Mouse (Mus musculus) lung, postnatal 0 days (tissue): ENCODE measurements at regions not wholly inside any gene's neighbourhood (a gene's known extent, or its start where the extent isn't known, plus 50 kb on each side); places are given as distances from the start of the nearest gene placed in this dataset.

Source experiments
- ATAC-seq: fragments of 200-750 bp; cut with Nextera tagmentation; 2 replicates; pipeline ENCODE4 v1.8.0; 2017; ENCODE audit warnings: moderate library complexity
- DNase-seq: peaks from one replicate; pipeline ENCODE4 v3.0.0-alpha.2; 2016; ENCODE audit warnings: low spot score
- H3K27ac ChIP-seq: fragments of 300-500 bp; sonication (generic); 2 replicates; pipeline ENCODE4 v1.5.1; 2014; ENCODE audit warnings: antibody characterized with exemption, mild to moderate bottlenecking, low read length, mixed read lengths
- H3K27me3 ChIP-seq: fragments of 300-500 bp; sonication (generic); replicated peaks from 2 replicates; pipeline ENCODE4 v1.6.1; 2014; ENCODE audit warnings: low read length, mixed read lengths; ENCODE audit not compliant: insufficient read depth
- H3K36me3 ChIP-seq: fragments of 300-500 bp; sonication (generic); 2 replicates; pipeline ENCODE4 v1.6.1; 2014; ENCODE audit warnings: low read length, mixed read lengths; ENCODE audit not compliant: insufficient read depth
- H3K4me1 ChIP-seq: fragments of 300-500 bp; sonication (generic); 2 replicates; pipeline ENCODE4 v1.6.1; 2014; ENCODE audit warnings: antibody characterized with exemption, low read depth, low read length, mixed read lengths; ENCODE audit not compliant: insufficient read depth
- H3K4me2 ChIP-seq: fragments of 300-500 bp; sonication (generic); replicated peaks from 2 replicates; pipeline ENCODE4 v1.6.1; 2014; ENCODE audit warnings: low read depth, mild to moderate bottlenecking, low read length, moderate library complexity, mixed read lengths
- H3K4me3 ChIP-seq: fragments of 300-500 bp; sonication (generic); 2 replicates; pipeline ENCODE4 v1.5.1; 2014; ENCODE audit warnings: low read depth, low read length
- H3K9ac ChIP-seq: fragments of 300-500 bp; sonication (generic); replicated peaks from 2 replicates; pipeline ENCODE4 v1.6.1; 2014; ENCODE audit warnings: low read depth, mild to moderate bottlenecking
- H3K9me3 ChIP-seq: fragments of 300-500 bp; sonication (generic); 2 replicates; pipeline ENCODE4 v1.6.1; 2016; ENCODE audit warnings: low read length, mixed read lengths
- CTCF ChIP-seq: IDR thresholded peaks from 2 replicates; pipeline ENCODE4 v1.5.1; 2016; ENCODE audit warnings: antibody characterized with exemption, mild to moderate bottlenecking
- EP300 ChIP-seq: IDR thresholded peaks from 2 replicates; pipeline ENCODE4 v1.6.1; 2016; ENCODE audit warnings: antibody characterized with exemption, mild to moderate bottlenecking, control low read depth
- WGBS: fragments of 180-500 bp; shearing (Covaris S2); extraction: QIAGEN DNeasy Blood & Tissue Kit; methylation state at CpG from one replicate; pipeline ENCODE4 v1.1.7; 2014; 5-methylcytosine and 5-hydroxymethylcytosine counted together

GRCm38 (mm10) chr12:27496826-27497557, 154.6 kb upstream of the Sox11 start:
- no peaks in the 10 kb centered on the region for H3K36me3 ChIP-seq
- no peak overlapping the region for H3K4me2 ChIP-seq
- H3K4me3 ChIP-seq, result no peak overlapping the region
- no peak overlapping the region for H3K9ac ChIP-seq
- H3K4me1 ChIP-seq, result 0 out of 2 replicates have a peak, but pooled peaks cover 2% of the 10 kb centered on the region
- no peaks in the 10 kb centered on the region for H3K9me3 ChIP-seq
- H3K27me3 ChIP-seq, result no peaks in the 10 kb centered on the region
- TF ChIP-seq CTCF (no peak), EP300 (no peak)
- WGBS, result 59% methylated on average over 6 of the region's 6 CpGs
- ATAC-seq (no peak), DNase-seq (no peak)
- H3K27ac ChIP-seq, result no peak overlapping the region

GRCm38 (mm10) chr12:27492270-27492669, 149.9 kb upstream of the Sox11 start:
- peak; percentile 77 for ATAC-seq
- TF ChIP-seq CTCF, result no peak
- TF ChIP-seq EP300, result peak; percentile 53; the same call in 1 of the 2 replicates

GRCm38 (mm10) chr12:27481230-27481629, 138.9 kb upstream of the Sox11 start:
- H3K27ac ChIP-seq, result no peak overlapping the region

More at GRCm38 (mm10) chr12:27492270-27492669, 149.9 kb upstream of the Sox11 start:
- Histone ChIP-seq H3K27me3 (no peaks in the 10 kb centered on the region), H3K27ac (no peak overlapping the region), H3K4me3 (no peak overlapping the region), H3K36me3 (no peaks in the 10 kb centered on the region), H3K9me3 (no peaks in the 10 kb centered on the region), H3K4me2 (no peak overlapping the region), H3K9ac (no peak overlapping the region), H3K4me1 (0 out of 2 replicates have a peak, but pooled peaks cover 4% of the 10 kb centered on the region)
- 30% methylated on average over 2 of the region's 2 CpGs for WGBS
- DNase-seq, result peak; percentile 59

GRCm38 (mm10) chr12:27479601-27480001, 137.2 kb upstream of the Sox11 start:
- Histone ChIP-seq H3K27me3 (no peaks in the 10 kb centered on the region), H3K4me2 (no peak overlapping the region), H3K36me3 (no peaks in the 10 kb centered on the region), H3K4me3 (no peak overlapping the region), H3K9ac (no peak overlapping the region), H3K27ac (no peak overlapping the region), H3K9me3 (no peaks in the 10 kb centered on the region), H3K4me1 (peaks cover 2% of the 10 kb centered on the region; the same call in 1 of the 2 replicates)
- TF ChIP-seq EP300 (no peak), CTCF (no peak)
- no peak for ATAC-seq
- DNase-seq, result no peak
- WGBS, result 89% methylated on average over 7 of the region's 7 CpGs

More at GRCm38 (mm10) chr12:27481230-27481629, 138.9 kb upstream of the Sox11 start:
- Histone ChIP-seq H3K4me3 (no peak overlapping the region), H3K9ac (no peak overlapping the region), H3K4me1 (no peaks in the 10 kb centered on the region), H3K27me3 (no peaks in the 10 kb centered on the region), H3K4me2 (no peak overlapping the region), H3K36me3 (no peaks in the 10 kb centered on the region), H3K9me3 (no peaks in the 10 kb centered on the region)
- no peak for TF ChIP-seq EP300
- TF ChIP-seq CTCF, result no peak
- ATAC-seq, result no peak
- DNase-seq, result no peak

- Histone ChIP-seq H3K36me3 (no peaks in the 10 kb centered on the region), H3K4me1 (peaks cover 2% of the 10 kb centered on the region; the same call in 1 of the 2 replicates), H3K4me2 (no peak overlapping the region), H3K27me3 (no peaks in the 10 kb centered on the region), H3K4me3 (no peak overlapping the region), H3K27ac (no peak overlapping the region), H3K9ac (no peak overlapping the region), H3K9me3 (no peaks in the 10 kb centered on the region)
- DNase-seq, result no peak
- WGBS, result 12% methylated on average over 4 of the region's 4 CpGs
- no peak for TF ChIP-seq EP300
- TF ChIP-seq CTCF, result no peak
- peak; percentile 50; the same call in 1 of the 2 replicates for ATAC-seq
Measured at GRCm38 (mm10) chr12:27474631-27475030, 132.3 kb upstream of the Sox11 start.

- Histone ChIP-seq H3K4me2 (no peak overlapping the region), H3K9me3 (no peaks in the 10 kb centered on the region), H3K27me3 (no peaks in the 10 kb centered on the region), H3K4me1 (peaks cover 2% of the 10 kb centered on the region; the same call in 1 of the 2 replicates), H3K27ac (no peak overlapping the region), H3K36me3 (no peaks in the 10 kb centered on the region), H3K9ac (no peak overlapping the region), H3K4me3 (no peak overlapping the region)
- ATAC-seq, result no peak
- TF ChIP-seq CTCF (no peak), EP300 (no peak)
- no peak for DNase-seq
- WGBS, result 23% methylated on average over 5 of the region's 5 CpGs
Measured at GRCm38 (mm10) chr12:27471557-27471956, 129.2 kb upstream of the Sox11 start.
